8 mouse cellular contexts compared by ENCODE assay signal in the genomic region with DNA sequence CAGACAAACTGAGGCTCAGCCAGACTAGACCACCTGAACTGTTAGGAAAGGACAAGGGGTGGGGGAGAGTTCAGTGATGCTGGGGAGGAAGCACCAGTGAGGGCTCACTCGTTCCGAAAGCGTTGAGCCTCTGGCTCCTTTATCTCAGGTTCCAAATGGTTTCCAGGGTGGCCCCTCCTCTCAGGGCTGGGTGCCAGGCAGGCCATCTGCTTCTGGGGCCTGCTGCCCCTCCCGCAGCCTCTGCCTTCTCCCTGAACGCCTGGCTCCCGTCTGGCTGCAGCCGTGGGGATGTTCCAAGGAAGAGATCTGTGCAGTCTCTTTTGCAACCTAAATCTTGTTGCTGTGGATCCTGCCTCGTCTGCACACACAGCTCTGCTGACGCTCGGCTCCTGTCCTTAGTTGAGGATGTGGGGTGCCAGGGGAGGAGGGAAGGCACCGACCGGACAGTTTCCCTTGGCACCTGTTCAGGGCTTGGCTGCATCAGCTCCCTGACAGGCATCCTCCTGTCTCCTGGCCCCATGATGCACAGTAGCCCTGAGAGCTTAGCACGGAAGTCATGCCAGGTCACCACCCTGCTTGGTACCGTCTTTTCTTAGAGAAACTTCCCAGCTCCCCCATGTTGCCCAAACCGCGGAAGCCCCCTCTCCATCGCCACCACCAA. TPM values are rescaled to one million over a fixed set of nuclear protein-coding genes. Genes with fewer than 3 reads are reported as not detected.
A peak's percentile ranks its signal among the peaks of the same experiment; 100 is the strongest.
DNase-seq lines count a peak whose midpoint lies in the region; ATAC-seq and TF ChIP-seq lines count a peak whose summit lies in the region.

No protein-coding gene starts in this region.

- WGBS in bone marrow, adult 2 months = 56% methylated on average over 17 of the region's 17 CpGs
- 62% methylated on average over 17 of the region's 17 CpGs for WGBS in kidney, adult 2 months
- WGBS in limb, embryonic 14.5 days = 44% methylated on average over 17 of the region's 17 CpGs
- 50% methylated on average over 17 of the region's 17 CpGs for WGBS in neural tube, embryonic 13.5 days

- TF ChIP-seq CTCF in bone marrow, adult 2 months (IDR thresholded peaks at IDR 0.05; ENCODE audit: control insufficient read depth, insufficient read depth, low read length) = no peak
- no peak for TF ChIP-seq CTCF in cortical plate, adult 2 months (IDR thresholded peaks at IDR 0.05; ENCODE audit: extremely low read depth, insufficient read depth, low read length)
- no peak for TF ChIP-seq CTCF in kidney, adult 2 months (conservative IDR thresholded peaks at IDR 0.05; ENCODE audit: insufficient read depth, insufficient read length, low read depth, low read length)

- peak; percentile 91 to 93 for DNase-seq in heart, adult 18-20 months
- DNase-seq in kidney, adult 2 months = peak; percentile 77
- peak; percentile 80 for DNase-seq in limb, embryonic 14.5 days (ENCODE audit: low spot score)
- DNase-seq in testis, postnatal 10 days (ENCODE audit: low spot score) = peak; percentile 88
- no peak for DNase-seq in thymus, postnatal 4 days

- H3K9me3 ChIP-seq in limb, embryonic 14.5 days (ENCODE audit: control insufficient read depth, low read length) = no peaks in the 10 kb centered on the region
- H3K9me3 ChIP-seq in neural tube, embryonic 13.5 days = no peaks in the 10 kb centered on the region

- H3K27me3 ChIP-seq in kidney, adult 2 months (replicated peaks; ENCODE audit: control insufficient read depth, insufficient read depth, low read length) = no peaks in the 10 kb centered on the region
- H3K27me3 ChIP-seq in limb, embryonic 14.5 days (ENCODE audit: control insufficient read depth, insufficient read depth, low read length) = no peaks in the 10 kb centered on the region
- H3K27me3 ChIP-seq in neural tube, embryonic 13.5 days = no peaks in the 10 kb centered on the region

- peak overlapping the region; percentile 34 for H3K4me3 ChIP-seq in bone marrow, adult 2 months (replicated peaks; ENCODE audit: control insufficient read depth, low read depth, low read length)
- H3K4me3 ChIP-seq in cortical plate, adult 2 months (ENCODE audit: insufficient read depth, low read length) = no peak overlapping the region
- no peak overlapping the region for H3K4me3 ChIP-seq in kidney, adult 2 months (ENCODE audit: insufficient read depth, low read depth, low read length)
- H3K4me3 ChIP-seq in limb, embryonic 14.5 days (replicated peaks; ENCODE audit: low read length) = no peak overlapping the region
- H3K4me3 ChIP-seq in neural tube, embryonic 13.5 days = no peak overlapping the region

- TF ChIP-seq POLR2A in bone marrow, adult 2 months (IDR thresholded peaks at IDR 0.05; ENCODE audit: borderline replicate concordance, control insufficient read depth, low read depth, low read length) = peak; percentile 47; the same call in 1 of the 2 replicates
- no peak for TF ChIP-seq POLR2A in cortical plate, adult 2 months (IDR thresholded peaks at IDR 0.05; ENCODE audit: extremely low read depth, insufficient read depth, low read length)
- no peak for TF ChIP-seq POLR2A in kidney, adult 2 months (IDR thresholded peaks at IDR 0.05; ENCODE audit: low read depth, low read length)
- no peak for TF ChIP-seq POLR2A in limb, embryonic 14.5 days (IDR thresholded peaks at IDR 0.05; ENCODE audit: borderline replicate concordance, extremely low read depth, insufficient read depth, insufficient read length)

- H3K27ac ChIP-seq in bone marrow, adult 2 months (ENCODE audit: control insufficient read depth, insufficient read depth, low read depth, low read length, poor library complexity) = peak overlapping the region; percentile 81
- H3K27ac ChIP-seq in cortical plate, adult 2 months (ENCODE audit: insufficient read depth, low read length) = peak overlapping the region; percentile 75
- H3K27ac ChIP-seq in kidney, adult 2 months (ENCODE audit: insufficient read depth, low read depth, low read length) = peak overlapping the region; percentile 37; the same call in 1 of the 2 replicates
- no peak overlapping the region for H3K27ac ChIP-seq in limb, embryonic 14.5 days (replicated peaks; ENCODE audit: low read depth, low read length)
- peak overlapping the region; percentile 80 for H3K27ac ChIP-seq in neural tube, embryonic 13.5 days (replicated peaks)

- H3K4me1 ChIP-seq in bone marrow, adult 2 months (ENCODE audit: control insufficient read depth, insufficient read depth, low read length) = peaks cover 22% of the 10 kb centered on the region
- peaks cover 27% of the 10 kb centered on the region for H3K4me1 ChIP-seq in cortical plate, adult 2 months (ENCODE audit: control insufficient read depth, insufficient read depth, low read length)
- H3K4me1 ChIP-seq in kidney, adult 2 months (ENCODE audit: control insufficient read depth, insufficient read depth, low read length) = peaks cover 15% of the 10 kb centered on the region; the same call in 1 of the 2 replicates
- H3K4me1 ChIP-seq in limb, embryonic 14.5 days (ENCODE audit: control insufficient read depth, insufficient read depth, low read length) = peaks cover 22% of the 10 kb centered on the region
- peaks cover 35% of the 10 kb centered on the region for H3K4me1 ChIP-seq in neural tube, embryonic 13.5 days (replicated peaks)

- H3K9ac ChIP-seq in limb, embryonic 14.5 days (ENCODE audit: low read depth, low read length, severe bottlenecking) = no peak overlapping the region; the same call in 1 of the 2 replicates
- 0 out of 2 replicates have a peak overlapping the region, but pooled peaks have one; percentile 13 for H3K9ac ChIP-seq in neural tube, embryonic 13.5 days

- ATAC-seq in limb, embryonic 14.5 days (ENCODE audit: low FRiP score, low read depth) = 0 out of 2 replicates have a peak, but pooled peaks have one; percentile 44
- ATAC-seq in neural tube, embryonic 13.5 days (ENCODE audit: low read depth) = peak; percentile 68

- H3K4me2 ChIP-seq in limb, embryonic 14.5 days (replicated peaks; ENCODE audit: low read depth, low read length, severe bottlenecking) = no peak overlapping the region
- H3K4me2 ChIP-seq in neural tube, embryonic 13.5 days = no peak overlapping the region

- no peaks in the 10 kb centered on the region for H3K36me3 ChIP-seq in kidney, adult 2 months (ENCODE audit: control insufficient read depth, insufficient read depth, low read length)
- H3K36me3 ChIP-seq in limb, embryonic 14.5 days (ENCODE audit: control insufficient read depth, insufficient read depth, low read length) = no peaks in the 10 kb centered on the region
- H3K36me3 ChIP-seq in neural tube, embryonic 13.5 days = no peaks in the 10 kb centered on the region

RNA-seq across cellular contexts. Expression of a gene that starts 35.7 kb away (rescaled TPM):
- polyA plus RNA-seq in bone marrow, adult 2 months (2011; ENCODE audit: insufficient read depth, insufficient read length, low replicate concordance, missing spikeins) = 55.1 and 57.9 TPM in 2 replicates
- polyA plus RNA-seq in cortical plate, adult 2 months (2012; rRNA removed) = 220 TPM in 2 replicates
- total RNA-seq in heart, adult 18-20 months (2021) = 10 to 100 TPM; 92.7 to 96.6 TPM
- 152 and 159 TPM in 2 replicates for polyA plus RNA-seq in kidney, adult 2 months (2012; rRNA removed)
- 7.5 and 9.0 TPM in 2 replicates for polyA plus RNA-seq in limb, embryonic 14.5 days (2012; rRNA removed)
- 17.6 and 18.8 TPM in 2 replicates for polyA plus RNA-seq in limb, embryonic 14.5 days (2014; fragmentation: Nextera tagmentation; extraction: Ambion mirVana)
- polyA plus RNA-seq in neural tube, embryonic 13.5 days (2015; fragmentation: Nextera tagmentation; extraction: Ambion mirVana) = 30.9 and 32.0 TPM in 2 replicates
